Mouse (Mus musculus): ENCODE measurements at regions not wholly inside any gene's neighbourhood (a gene's known extent, or its start where the extent isn't known, plus 50 kb on each side); places are given as distances from the start of the nearest gene placed in this dataset.

GRCm38 (mm10) chr6:94390403-94390802 lies 106.7 kb upstream of the Magi1 start:
- DNase-seq (ENCODE audit: low read depth), result no peak
- TF ChIP-seq POLR2A (IDR thresholded peaks at IDR 0.05; ENCODE audit: borderline replicate concordance, extremely low read depth, insufficient read depth, insufficient read length, poor library complexity, severe bottlenecking) (no peak), CTCF (IDR thresholded peaks at IDR 0.05; ENCODE audit: borderline replicate concordance, extremely low read depth, insufficient read depth, insufficient read length) (no peak)

- TF ChIP-seq CTCF (IDR thresholded peaks at IDR 0.05; ENCODE audit: borderline replicate concordance, extremely low read depth, insufficient read depth, insufficient read length) (no peak), POLR2A (IDR thresholded peaks at IDR 0.05; ENCODE audit: borderline replicate concordance, extremely low read depth, insufficient read depth, insufficient read length, poor library complexity, severe bottlenecking) (no peak)
Observed at GRCm38 (mm10) chr6:94389716-94390115, 106.0 kb upstream of the Magi1 start.

GRCm38 (mm10) chr6:94387648-94388047 lies 103.9 kb upstream of the Magi1 start:
- no peak for DNase-seq (ENCODE audit: low read depth)
- TF ChIP-seq POLR2A (IDR thresholded peaks at IDR 0.05; ENCODE audit: borderline replicate concordance, extremely low read depth, insufficient read depth, insufficient read length, poor library complexity, severe bottlenecking) (no peak), CTCF (IDR thresholded peaks at IDR 0.05; ENCODE audit: borderline replicate concordance, extremely low read depth, insufficient read depth, insufficient read length) (no peak)

More at GRCm38 (mm10) chr6:94389716-94390115, 106.0 kb upstream of the Magi1 start:
- DNase-seq (ENCODE audit: low read depth), result peak; percentile 51

DNA sequence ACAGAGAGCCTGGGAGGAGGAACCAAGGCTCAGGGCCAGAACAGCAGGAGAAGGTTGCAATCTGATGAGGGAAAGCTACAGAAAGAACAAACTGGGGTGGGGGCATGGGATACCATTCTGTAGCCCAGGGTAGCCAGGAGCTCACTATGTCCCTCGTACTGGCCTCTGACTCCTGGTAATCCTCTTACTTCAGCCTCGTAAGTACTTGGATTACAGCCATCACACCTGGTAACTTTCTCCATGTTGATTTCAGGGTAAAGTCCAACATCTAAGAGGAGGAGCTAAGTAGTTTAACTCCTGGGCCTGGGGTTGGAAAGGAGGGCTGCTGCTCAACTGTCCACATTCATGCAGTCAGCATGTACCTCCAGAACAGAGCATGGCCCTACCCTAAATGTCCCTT lies 101.8 kb upstream of the Magi1 start:
- no peak for TF ChIP-seq POLR2A (IDR thresholded peaks at IDR 0.05; ENCODE audit: borderline replicate concordance, extremely low read depth, insufficient read depth, insufficient read length, poor library complexity, severe bottlenecking)
- no peak for TF ChIP-seq CTCF (IDR thresholded peaks at IDR 0.05; ENCODE audit: borderline replicate concordance, extremely low read depth, insufficient read depth, insufficient read length)
- no peak for DNase-seq (ENCODE audit: low read depth)

- TF ChIP-seq CTCF (IDR thresholded peaks at IDR 0.05; ENCODE audit: borderline replicate concordance, extremely low read depth, insufficient read depth, insufficient read length) (no peak), POLR2A (IDR thresholded peaks at IDR 0.05; ENCODE audit: borderline replicate concordance, extremely low read depth, insufficient read depth, insufficient read length, poor library complexity, severe bottlenecking) (no peak)
- DNase-seq (ENCODE audit: low read depth), result no peak
Observed at GRCm38 (mm10) chr6:94369991-94370390, 86.3 kb upstream of the Magi1 start.

DNA sequence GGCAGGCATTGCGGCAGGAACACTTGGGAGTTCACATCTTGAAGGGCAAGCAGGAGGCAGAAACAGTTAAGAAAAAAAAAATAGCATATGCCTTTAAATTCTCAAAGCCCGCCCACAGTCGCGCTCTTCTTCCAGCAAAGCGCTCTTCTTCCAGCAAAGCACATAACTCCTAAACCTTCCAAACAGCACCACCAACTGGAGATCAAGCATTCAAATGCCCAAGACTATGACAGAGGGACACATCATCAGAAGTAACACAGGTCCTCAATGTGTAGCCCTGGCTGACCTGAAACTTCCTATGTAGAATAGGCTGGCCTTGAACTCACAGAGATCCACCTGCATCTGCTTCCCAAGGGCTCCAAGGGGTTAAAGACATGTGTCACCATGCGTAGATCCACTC lies 80.2 kb upstream of the Magi1 start:
- no peak for TF ChIP-seq POLR2A (IDR thresholded peaks at IDR 0.05; ENCODE audit: borderline replicate concordance, extremely low read depth, insufficient read depth, insufficient read length, poor library complexity, severe bottlenecking)
- no peak for TF ChIP-seq CTCF (IDR thresholded peaks at IDR 0.05; ENCODE audit: borderline replicate concordance, extremely low read depth, insufficient read depth, insufficient read length)
- DNase-seq (ENCODE audit: low read depth), result no peak

- DNase-seq (ENCODE audit: low read depth), result no peak
- TF ChIP-seq POLR2A (IDR thresholded peaks at IDR 0.05; ENCODE audit: borderline replicate concordance, extremely low read depth, insufficient read depth, insufficient read length, poor library complexity, severe bottlenecking) (no peak), CTCF (IDR thresholded peaks at IDR 0.05; ENCODE audit: borderline replicate concordance, extremely low read depth, insufficient read depth, insufficient read length) (no peak)
Observed at GRCm38 (mm10) chr6:94362626-94363025, 78.9 kb upstream of the Magi1 start.

DNA sequence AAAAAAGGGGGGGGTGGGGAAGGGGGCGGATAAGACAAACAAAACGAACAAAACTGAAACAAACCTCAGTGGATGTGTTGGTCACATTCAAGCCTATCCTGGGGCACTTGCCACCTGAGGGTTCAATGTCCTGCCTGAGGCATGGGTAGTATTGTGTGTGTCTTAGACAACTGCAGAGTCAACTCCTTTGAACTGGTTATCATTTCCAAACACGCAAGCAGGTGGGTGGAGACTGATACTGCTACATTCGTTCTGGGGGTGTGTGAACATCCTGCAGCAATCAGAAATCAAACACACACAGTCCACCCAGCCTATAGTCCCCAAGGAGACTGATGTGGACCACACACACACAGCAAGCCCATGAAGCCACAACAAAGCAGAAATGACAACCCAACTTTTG lies 73.9 kb upstream of the Magi1 start:
- no peak for DNase-seq (ENCODE audit: low read depth)
- no peak for TF ChIP-seq POLR2A (IDR thresholded peaks at IDR 0.05; ENCODE audit: borderline replicate concordance, extremely low read depth, insufficient read depth, insufficient read length, poor library complexity, severe bottlenecking)
- TF ChIP-seq CTCF (IDR thresholded peaks at IDR 0.05; ENCODE audit: borderline replicate concordance, extremely low read depth, insufficient read depth, insufficient read length), result no peak

GRCm38 (mm10) chr6:94354451-94355095 lies 70.9 kb upstream of the Magi1 start:
- no peak for DNase-seq (ENCODE audit: low read depth)
- TF ChIP-seq CTCF (IDR thresholded peaks at IDR 0.05; ENCODE audit: borderline replicate concordance, extremely low read depth, insufficient read depth, insufficient read length), result no peak
- TF ChIP-seq POLR2A (IDR thresholded peaks at IDR 0.05; ENCODE audit: borderline replicate concordance, extremely low read depth, insufficient read depth, insufficient read length, poor library complexity, severe bottlenecking), result no peak

DNA sequence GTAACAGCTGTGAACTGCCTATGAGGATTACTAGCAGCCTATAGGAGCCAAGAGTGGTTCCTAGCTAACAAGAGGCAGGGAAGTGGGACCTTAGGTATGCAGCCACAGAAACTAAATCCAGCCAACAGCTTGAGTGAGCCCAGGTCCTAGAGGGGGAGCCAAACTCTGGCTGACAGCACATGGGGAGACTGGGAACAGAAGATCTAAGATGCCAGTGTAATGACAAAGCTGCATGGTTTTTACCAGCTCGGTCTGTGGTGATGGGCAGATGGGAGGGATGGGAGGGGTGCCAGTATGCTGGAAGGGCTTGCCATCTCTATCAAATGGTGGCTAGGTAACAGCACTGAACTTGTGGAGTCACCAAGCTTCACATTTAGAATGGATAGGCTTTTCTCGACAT lies 60.6 kb upstream of the Magi1 start:
- no peak for TF ChIP-seq CTCF (IDR thresholded peaks at IDR 0.05; ENCODE audit: borderline replicate concordance, extremely low read depth, insufficient read depth, insufficient read length)
- no peak for TF ChIP-seq POLR2A (IDR thresholded peaks at IDR 0.05; ENCODE audit: borderline replicate concordance, extremely low read depth, insufficient read depth, insufficient read length, poor library complexity, severe bottlenecking)
- peak; percentile 41 for DNase-seq (ENCODE audit: low read depth)

DNA sequence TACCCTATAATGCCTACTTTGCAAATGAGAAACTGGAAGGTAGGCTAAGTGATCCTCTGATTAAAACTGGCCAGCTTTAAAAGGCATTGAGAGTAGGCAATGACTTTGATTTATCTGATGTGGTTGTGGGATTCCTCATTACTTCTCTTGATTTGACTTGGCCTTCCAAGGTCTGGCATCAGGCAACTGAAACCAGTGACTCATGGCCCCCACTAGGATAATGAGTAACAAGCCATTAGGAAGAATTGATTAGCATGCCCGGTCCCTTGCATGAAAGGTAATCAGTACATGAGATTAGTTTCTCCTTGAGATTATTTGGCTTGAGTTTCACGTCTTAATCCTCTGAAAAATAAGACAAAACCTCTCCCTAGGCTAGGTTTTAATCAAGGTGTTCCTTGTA lies 56.8 kb upstream of the Magi1 start:
- DNase-seq (ENCODE audit: low read depth), result no peak
- TF ChIP-seq CTCF (IDR thresholded peaks at IDR 0.05; ENCODE audit: borderline replicate concordance, extremely low read depth, insufficient read depth, insufficient read length) (no peak), POLR2A (IDR thresholded peaks at IDR 0.05; ENCODE audit: borderline replicate concordance, extremely low read depth, insufficient read depth, insufficient read length, poor library complexity, severe bottlenecking) (no peak)

- peak; percentile 8 for DNase-seq (ENCODE audit: low read depth)
- no peak for TF ChIP-seq POLR2A (IDR thresholded peaks at IDR 0.05; ENCODE audit: borderline replicate concordance, extremely low read depth, insufficient read depth, insufficient read length, poor library complexity, severe bottlenecking)
- TF ChIP-seq CTCF (IDR thresholded peaks at IDR 0.05; ENCODE audit: borderline replicate concordance, extremely low read depth, insufficient read depth, insufficient read length), result no peak
Observed at GRCm38 (mm10) chr6:94336168-94336567, 52.5 kb upstream of the Magi1 start.

Measured in brain, embryonic 14.5 days (tissue).